Comparison of ENCODE assay signal across 19 mouse cellular contexts in the genomic region with DNA sequence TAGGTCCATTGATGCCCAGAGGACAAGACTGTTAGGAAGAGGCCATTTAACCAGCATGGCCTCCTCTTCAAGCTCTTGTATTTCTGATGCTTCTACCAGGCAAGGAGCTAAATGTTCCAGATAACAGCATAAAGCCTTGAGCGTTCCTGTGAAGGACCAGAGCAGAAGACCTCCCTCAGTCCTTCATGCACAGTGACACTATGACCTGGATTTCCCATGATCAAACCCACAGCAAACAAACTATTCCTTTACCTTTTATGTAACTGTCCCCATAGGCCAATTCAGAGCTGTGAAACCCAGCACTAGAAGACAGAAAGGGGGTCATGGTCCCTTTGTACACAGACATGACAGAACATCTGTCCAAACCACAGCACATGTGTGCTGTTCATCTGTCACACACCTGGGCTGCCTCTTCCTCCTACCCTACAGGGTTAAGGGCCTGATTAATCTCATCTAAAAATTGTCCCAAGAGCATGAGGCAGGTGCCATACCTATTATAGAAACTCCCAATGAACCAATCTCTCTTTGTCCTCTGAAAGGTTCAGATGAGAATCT.
DNase-seq lines count a peak whose midpoint lies in the region; ATAC-seq and TF ChIP-seq lines count a peak whose summit lies in the region.
"Had no signal": no experiment of that assay in that cellular context is flagged by ENCODE, and none has a peak within 500 bp of the region (broad histone marks: within the 10 kb centered on the region; RNA-seq: fewer than 3 reads in every experiment).

No protein-coding gene starts in this region.

- no peak overlapping the region for H3K27ac ChIP-seq in heart, embryonic 10.5 days
- H3K27ac ChIP-seq in thymus, adult 2 months (ENCODE audit: control insufficient read depth, insufficient read depth, low read length): peak overlapping the region; percentile 89
- H3K27ac ChIP-seq in liver, embryonic 11.5 days (ENCODE audit: low read depth, low read length): no peak overlapping the region
- H3K27ac ChIP-seq: embryonic facial prominence, embryonic 15.5 days; forebrain, embryonic 12.5 days; heart, adult 2 months; hindbrain, embryonic 15.5 days had no signal

- no peak overlapping the region for H3K4me2 ChIP-seq in liver, embryonic 11.5 days
- H3K4me2 ChIP-seq: embryonic facial prominence, embryonic 15.5 days; forebrain, embryonic 12.5 days; heart, embryonic 12.5 days; hindbrain, embryonic 15.5 days had no signal

- ATAC-seq in liver, embryonic 11.5 days (replicated peaks; ENCODE audit: low FRiP score): no peak
- ATAC-seq: forebrain, embryonic 16.5 days had no signal

- H3K36me3 ChIP-seq in heart, embryonic 10.5 days: no peaks in the 10 kb centered on the region
- H3K36me3 ChIP-seq in thymus, adult 2 months (ENCODE audit: control insufficient read depth, insufficient read depth, low read length): no peaks in the 10 kb centered on the region
- no peaks in the 10 kb centered on the region for H3K36me3 ChIP-seq in liver, embryonic 11.5 days (ENCODE audit: control insufficient read depth, insufficient read depth, low read length)
- H3K36me3 ChIP-seq: embryonic facial prominence, embryonic 15.5 days; forebrain, embryonic 12.5 days; heart, embryonic 12.5 days; hindbrain, embryonic 15.5 days had no signal

- peak; percentile 14 for DNase-seq in heart, embryonic 10.5 days (ENCODE audit: low spot score)
- no peak for DNase-seq in heart, postnatal 4 days
- DNase-seq in thymus, adult 2 months: peak; percentile 81
- DNase-seq in thymus, postnatal 25 days: peak; percentile 76
- no peak for DNase-seq in layer of hippocampus, postnatal 36 days
- no peak for DNase-seq in liver, embryonic 11.5 days (ENCODE audit: low spot score)
- DNase-seq: adrenal gland, adult 2 months; adrenal gland, postnatal 25 days; cerebellum, adult 8-10 months; cerebellum, postnatal 14 days; embryo, embryonic 11 days; gastrocnemius, postnatal 14 days had no signal

- no peaks in the 10 kb centered on the region for H3K9me3 ChIP-seq in heart, embryonic 10.5 days
- no peaks in the 10 kb centered on the region for H3K9me3 ChIP-seq in liver, embryonic 11.5 days (ENCODE audit: control insufficient read depth, low read length)
- H3K9me3 ChIP-seq: embryonic facial prominence, embryonic 15.5 days; forebrain, embryonic 12.5 days; heart, embryonic 12.5 days; hindbrain, embryonic 15.5 days had no signal

- no peaks in the 10 kb centered on the region for H3K27me3 ChIP-seq in heart, embryonic 10.5 days (ENCODE audit: insufficient read depth, poor library complexity, severe bottlenecking)
- H3K27me3 ChIP-seq in thymus, adult 2 months (ENCODE audit: control insufficient read depth, insufficient read depth, low read length): no peaks in the 10 kb centered on the region
- no peaks in the 10 kb centered on the region for H3K27me3 ChIP-seq in liver, embryonic 11.5 days (replicated peaks; ENCODE audit: control insufficient read depth, insufficient read depth, low read length)
- H3K27me3 ChIP-seq: embryonic facial prominence, embryonic 15.5 days; forebrain, embryonic 12.5 days; heart, embryonic 12.5 days; hindbrain, embryonic 15.5 days had no signal

- H3K9ac ChIP-seq in liver, embryonic 11.5 days (ENCODE audit: low read depth, low read length): no peak overlapping the region
- H3K9ac ChIP-seq: embryonic facial prominence, embryonic 15.5 days; forebrain, embryonic 12.5 days; heart, embryonic 12.5 days; hindbrain, embryonic 15.5 days had no signal

- no peak for TF ChIP-seq POLR2A in thymus, adult 2 months (IDR thresholded peaks at IDR 0.05; ENCODE audit: control insufficient read depth, extremely low read depth, insufficient read depth, low read length, poor library complexity)

- TF ChIP-seq CTCF in thymus, adult 2 months (IDR thresholded peaks at IDR 0.05; ENCODE audit: borderline replicate concordance, control insufficient read depth, extremely low read depth, insufficient read depth, low read length, poor library complexity): no peak

- 87% methylated on average over 1 of the region's 1 CpGs for WGBS in heart, embryonic 10.5 days
- 14% methylated on average over 1 of the region's 1 CpGs for WGBS in thymus, adult 2 months
- 85% methylated on average over 1 of the region's 1 CpGs for WGBS in liver, embryonic 11.5 days

- H3K4me1 ChIP-seq in heart, embryonic 10.5 days: peaks cover 29% of the 10 kb centered on the region
- H3K4me1 ChIP-seq in thymus, adult 2 months (replicated peaks; ENCODE audit: control insufficient read depth, insufficient read depth, low read length): peaks cover 73% of the 10 kb centered on the region
- peaks cover 18% of the 10 kb centered on the region for H3K4me1 ChIP-seq in liver, embryonic 11.5 days (replicated peaks; ENCODE audit: control insufficient read depth, insufficient read depth, low read length)
- H3K4me1 ChIP-seq: forebrain, embryonic 12.5 days; hindbrain, embryonic 15.5 days had no signal

- H3K4me3 ChIP-seq in heart, embryonic 10.5 days: no peak overlapping the region
- H3K4me3 ChIP-seq in thymus, adult 2 months (ENCODE audit: control insufficient read depth, insufficient read depth, low read length): no peak overlapping the region
- H3K4me3 ChIP-seq in liver, embryonic 11.5 days (ENCODE audit: low read depth, low read length): no peak overlapping the region
- H3K4me3 ChIP-seq: embryonic facial prominence, embryonic 15.5 days; erythroblast, embryonic 14.5 days; forebrain, embryonic 12.5 days; heart, adult 2 months; heart, embryonic 12.5 days; hindbrain, embryonic 15.5 days had no signal

Comparison
In these comparisons a context has a peak if more than half of its experiments do, and no peak if none do; other contexts are left out.
1. DNase-seq: peak in heart, embryonic 10.5 days (single experiment), thymus, adult 2 months (single experiment) and thymus, postnatal 25 days (single experiment); none in heart, postnatal 4 days (single experiment), layer of hippocampus, postnatal 36 days (0 of 2) and liver, embryonic 11.5 days (single experiment).